Mouse (Mus musculus): ENCODE data around the gene Cdk14. TPM values are rescaled to one million over a fixed set of nuclear protein-coding genes. Genes with fewer than 3 reads are reported as not detected.

Cdk14 gene
- polyA plus RNA-seq, 1 experiment = 3.1 TPM

GRCm38 (mm10) chr5:4955392-4955791 lies 464.7 kb downstream of the Cdk14 start:
- Histone ChIP-seq H3K4me3 (ENCODE audit: control insufficient read depth, low read depth, low read length) (no peak overlapping the region), H3K4me1 (ENCODE audit: control insufficient read depth, insufficient read depth, low read length) (no peaks in the 10 kb centered on the region), H3K27me3 (ENCODE audit: control insufficient read depth, insufficient read depth, low read length) (no peaks in the 10 kb centered on the region), H3K36me3 (ENCODE audit: control insufficient read depth, insufficient read depth, low read length) (no peaks in the 10 kb centered on the region), H3K27ac (ENCODE audit: control insufficient read depth, insufficient read depth, low read depth, low read length) (no peak overlapping the region)
- no peak for TF ChIP-seq CTCF (IDR thresholded peaks at IDR 0.05; ENCODE audit: control insufficient read depth, insufficient read depth, insufficient replicate concordance, low read depth, low read length)
- TF ChIP-seq POLR2A (IDR thresholded peaks at IDR 0.05; ENCODE audit: control insufficient read depth, low read depth, low read length) = no peak

- TF ChIP-seq POLR2A (IDR thresholded peaks at IDR 0.05; ENCODE audit: control insufficient read depth, low read depth, low read length) (no peak), CTCF (IDR thresholded peaks at IDR 0.05; ENCODE audit: control insufficient read depth, insufficient read depth, insufficient replicate concordance, low read depth, low read length) (no peak)
- no peak overlapping the region for H3K4me3 ChIP-seq (ENCODE audit: control insufficient read depth, low read depth, low read length)
- no peaks in the 10 kb centered on the region for H3K4me1 ChIP-seq (ENCODE audit: control insufficient read depth, insufficient read depth, low read length)
- H3K27ac ChIP-seq (ENCODE audit: control insufficient read depth, insufficient read depth, low read depth, low read length) = no peak overlapping the region
- no peaks in the 10 kb centered on the region for H3K36me3 ChIP-seq (ENCODE audit: control insufficient read depth, insufficient read depth, low read length)
- H3K27me3 ChIP-seq (ENCODE audit: control insufficient read depth, insufficient read depth, low read length) = no peaks in the 10 kb centered on the region
Measured at GRCm38 (mm10) chr5:4949433-4949832, 470.7 kb downstream of the Cdk14 start.

- Histone ChIP-seq H3K36me3 (ENCODE audit: control insufficient read depth, insufficient read depth, low read length) (no peaks in the 10 kb centered on the region), H3K27ac (ENCODE audit: control insufficient read depth, insufficient read depth, low read depth, low read length) (no peak overlapping the region), H3K4me1 (ENCODE audit: control insufficient read depth, insufficient read depth, low read length) (no peaks in the 10 kb centered on the region), H3K4me3 (ENCODE audit: control insufficient read depth, low read depth, low read length) (no peak overlapping the region), H3K27me3 (ENCODE audit: control insufficient read depth, insufficient read depth, low read length) (no peaks in the 10 kb centered on the region)
- TF ChIP-seq CTCF (IDR thresholded peaks at IDR 0.05; ENCODE audit: control insufficient read depth, insufficient read depth, insufficient replicate concordance, low read depth, low read length) (no peak), POLR2A (IDR thresholded peaks at IDR 0.05; ENCODE audit: control insufficient read depth, low read depth, low read length) (no peak)
Measured at GRCm38 (mm10) chr5:4948090-4948954, 471.8 kb downstream of the Cdk14 start.

GRCm38 (mm10) chr5:4935131-4935530 lies 485.0 kb downstream of the Cdk14 start:
- H3K27me3 ChIP-seq (ENCODE audit: control insufficient read depth, insufficient read depth, low read length) = no peaks in the 10 kb centered on the region
- TF ChIP-seq CTCF (IDR thresholded peaks at IDR 0.05; ENCODE audit: control insufficient read depth, insufficient read depth, insufficient replicate concordance, low read depth, low read length) (no peak), POLR2A (IDR thresholded peaks at IDR 0.05; ENCODE audit: control insufficient read depth, low read depth, low read length) (no peak)
- no peaks in the 10 kb centered on the region for H3K36me3 ChIP-seq (ENCODE audit: control insufficient read depth, insufficient read depth, low read length)
- H3K4me1 ChIP-seq (ENCODE audit: control insufficient read depth, insufficient read depth, low read length) = no peaks in the 10 kb centered on the region
- H3K27ac ChIP-seq (ENCODE audit: control insufficient read depth, insufficient read depth, low read depth, low read length) = no peak overlapping the region
- no peak overlapping the region for H3K4me3 ChIP-seq (ENCODE audit: control insufficient read depth, low read depth, low read length)

- Histone ChIP-seq H3K4me1 (ENCODE audit: control insufficient read depth, insufficient read depth, low read length) (no peaks in the 10 kb centered on the region), H3K27ac (ENCODE audit: control insufficient read depth, insufficient read depth, low read depth, low read length) (no peak overlapping the region), H3K36me3 (ENCODE audit: control insufficient read depth, insufficient read depth, low read length) (no peaks in the 10 kb centered on the region), H3K4me3 (ENCODE audit: control insufficient read depth, low read depth, low read length) (no peak overlapping the region), H3K27me3 (ENCODE audit: control insufficient read depth, insufficient read depth, low read length) (no peaks in the 10 kb centered on the region)
- TF ChIP-seq CTCF (IDR thresholded peaks at IDR 0.05; ENCODE audit: control insufficient read depth, insufficient read depth, insufficient replicate concordance, low read depth, low read length) = no peak
- TF ChIP-seq POLR2A (IDR thresholded peaks at IDR 0.05; ENCODE audit: control insufficient read depth, low read depth, low read length) = no peak
Measured at GRCm38 (mm10) chr5:4934491-4934890, 485.6 kb downstream of the Cdk14 start.

- no peaks in the 10 kb centered on the region for H3K27me3 ChIP-seq (ENCODE audit: control insufficient read depth, insufficient read depth, low read length)
- H3K36me3 ChIP-seq (ENCODE audit: control insufficient read depth, insufficient read depth, low read length) = no peaks in the 10 kb centered on the region
- no peaks in the 10 kb centered on the region for H3K4me1 ChIP-seq (ENCODE audit: control insufficient read depth, insufficient read depth, low read length)
- no peak overlapping the region for H3K27ac ChIP-seq (ENCODE audit: control insufficient read depth, insufficient read depth, low read depth, low read length)
- TF ChIP-seq CTCF (IDR thresholded peaks at IDR 0.05; ENCODE audit: control insufficient read depth, insufficient read depth, insufficient replicate concordance, low read depth, low read length) = no peak
- TF ChIP-seq POLR2A (IDR thresholded peaks at IDR 0.05; ENCODE audit: control insufficient read depth, low read depth, low read length) = no peak
- H3K4me3 ChIP-seq (ENCODE audit: control insufficient read depth, low read depth, low read length) = no peak overlapping the region
Measured at GRCm38 (mm10) chr5:4931539-4932143, 488.5 kb downstream of the Cdk14 start.

GRCm38 (mm10) chr5:4929628-4930027 lies 490.5 kb downstream of the Cdk14 start:
- Histone ChIP-seq H3K4me3 (ENCODE audit: control insufficient read depth, low read depth, low read length) (no peak overlapping the region), H3K4me1 (ENCODE audit: control insufficient read depth, insufficient read depth, low read length) (no peaks in the 10 kb centered on the region), H3K27ac (ENCODE audit: control insufficient read depth, insufficient read depth, low read depth, low read length) (no peak overlapping the region), H3K27me3 (ENCODE audit: control insufficient read depth, insufficient read depth, low read length) (no peaks in the 10 kb centered on the region), H3K36me3 (ENCODE audit: control insufficient read depth, insufficient read depth, low read length) (no peaks in the 10 kb centered on the region)
- TF ChIP-seq POLR2A (IDR thresholded peaks at IDR 0.05; ENCODE audit: control insufficient read depth, low read depth, low read length) (no peak), CTCF (IDR thresholded peaks at IDR 0.05; ENCODE audit: control insufficient read depth, insufficient read depth, insufficient replicate concordance, low read depth, low read length) (no peak)

All from testis, adult 2 months (tissue).